Mouse (Mus musculus) embryonic facial prominence, embryonic 14.5 days (tissue): ENCODE data around the gene Prpf40a. TPM values are rescaled to one million over a fixed set of nuclear protein-coding genes. Genes with fewer than 3 reads are reported as not detected.

Experiments
- ATAC-seq: fragments of 200-750 bp; cut with Nextera tagmentation; 2 replicates; pipeline ENCODE4 v1.8.0; 2017; ENCODE audit warnings: low read depth, moderate number of reproducible peaks, moderate TSS enrichment
- DNase-seq: peaks from one replicate; pipeline ENCODE4 v3.0.0-alpha.2; 2015; ENCODE audit warnings: low spot score
- H3K27ac ChIP-seq: fragments of 300-500 bp; sonication (generic); replicated peaks from 2 replicates; pipeline ENCODE4 v1.5.1; 2014; ENCODE audit warnings: low read depth, mild to moderate bottlenecking, low read length, moderate library complexity
- H3K27me3 ChIP-seq: fragments of 300-500 bp; sonication (generic); replicated peaks from 2 replicates; pipeline ENCODE4 v1.6.1; 2014; ENCODE audit warnings: low read length; ENCODE audit not compliant: control insufficient read depth, insufficient read depth
- H3K36me3 ChIP-seq: fragments of 300-500 bp; sonication (generic); 2 replicates; pipeline ENCODE4 v1.6.1; 2014; ENCODE audit warnings: low read length, mixed read lengths; ENCODE audit not compliant: control insufficient read depth, insufficient read depth
- H3K4me1 ChIP-seq: fragments of 300-500 bp; sonication (generic); 2 replicates; pipeline ENCODE4 v1.6.1; 2014; ENCODE audit warnings: antibody characterized with exemption, low read length; ENCODE audit not compliant: control insufficient read depth, insufficient read depth
- H3K4me2 ChIP-seq: fragments of 300-500 bp; sonication (generic); 2 replicates; pipeline ENCODE4 v1.6.1; 2014; ENCODE audit warnings: low read depth, mild to moderate bottlenecking, low read length, moderate library complexity, mixed read lengths
- H3K4me3 ChIP-seq: fragments of 300-500 bp; sonication (generic); 2 replicates; pipeline ENCODE4 v1.5.1; 2014; ENCODE audit warnings: low read depth, mild to moderate bottlenecking, low read length
- H3K9ac ChIP-seq: fragments of 300-500 bp; sonication (generic); 2 replicates; pipeline ENCODE4 v1.6.1; 2014; ENCODE audit warnings: low read depth, mild to moderate bottlenecking, low read length, moderate library complexity, mixed read lengths
- H3K9me3 ChIP-seq: fragments of 300-500 bp; sonication (generic); 2 replicates; pipeline ENCODE4 v1.6.1; 2016; ENCODE audit warnings: low read length; ENCODE audit not compliant: control insufficient read depth
- WGBS: fragments of 180-500 bp; shearing (Covaris S2); extraction: QIAGEN DNeasy Blood & Tissue Kit; methylation state at CpG from one replicate; pipeline ENCODE4 v1.1.7; 2014; 5-methylcytosine and 5-hydroxymethylcytosine counted together
- polyA plus RNA-seq: library from polyadenylated mRNA; unstranded; fragments of >200 nt; fragmentation: Nextera tagmentation; extraction: Ambion mirVana; gene quantifications from 2 replicates; pipeline ENCODE4 v1.2.1, GENCODE M21; 2014

Gene Prpf40a
- 132 and 151 TPM in 2 replicates for polyA plus RNA-seq

DNA sequence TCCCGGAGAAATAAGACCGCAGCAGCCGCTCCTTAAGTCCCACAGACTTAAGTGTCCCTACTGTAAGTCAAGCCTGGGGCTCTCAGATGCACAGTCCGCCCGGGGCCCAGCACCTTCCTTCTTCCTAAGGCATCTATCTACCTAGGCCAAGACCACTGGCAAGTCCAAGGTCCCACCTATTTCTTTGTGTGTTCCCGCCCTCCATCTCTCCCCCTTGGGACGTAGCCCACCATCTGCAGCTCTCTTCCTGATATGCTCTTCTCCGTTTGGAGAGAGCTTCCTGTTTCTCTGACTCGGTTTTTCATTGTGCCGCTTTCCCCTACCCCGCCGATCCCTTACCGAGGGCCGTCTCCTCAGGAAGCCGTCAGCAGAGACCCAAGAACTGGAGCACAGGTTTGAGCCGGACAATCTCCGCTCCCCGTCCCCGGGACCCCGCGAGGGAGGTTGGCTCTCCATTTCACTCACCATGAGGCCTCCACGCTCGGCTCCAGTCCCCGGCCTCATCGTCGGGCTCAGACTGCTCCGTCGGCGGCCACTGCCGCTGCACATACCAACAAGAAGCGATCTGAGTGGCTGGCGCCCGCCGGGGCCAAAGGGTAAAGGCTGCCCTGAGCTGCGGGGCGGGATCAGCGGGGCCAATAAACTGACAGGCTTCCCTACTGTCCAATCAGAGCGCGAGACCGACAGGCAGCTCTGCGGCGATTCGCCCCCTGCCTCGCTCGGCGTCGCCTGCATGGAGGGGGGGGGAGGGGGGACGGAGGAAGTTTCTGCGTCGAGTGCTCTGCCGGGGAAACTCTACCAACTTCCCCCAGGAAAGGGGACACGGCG, at the start of gene Prpf40a:
Gene Prpf40a (minus strand): TSS at position 601 of the 828 bp plus-strand sequence.
- H3K4me2 ChIP-seq: peak within 1 kb of the TSS; percentile 81
- peak within 1 kb of the TSS; percentile 89 for H3K9ac ChIP-seq
- H3K4me3 ChIP-seq: peak within 1 kb of the TSS; percentile 90
- H3K4me1 ChIP-seq: peaks cover 16% of the 10 kb centered on the region
- H3K9me3 ChIP-seq: no peaks in the 10 kb centered on the region
- DNase-seq (peak; percentile 99), ATAC-seq (peak; percentile 97)
- no peaks in the 10 kb centered on the region for H3K27me3 ChIP-seq
- H3K27ac ChIP-seq: peak within 1 kb of the TSS; percentile 96
- WGBS: 0% methylated on average over 45 of the region's 53 CpGs
- peaks cover 33% of the 10 kb centered on the region for H3K36me3 ChIP-seq

- Histone ChIP-seq H3K9ac (no peak overlapping the region), H3K36me3 (peaks cover 17% of the 10 kb centered on the region), H3K27me3 (no peaks in the 10 kb centered on the region), H3K4me1 (no peaks in the 10 kb centered on the region), H3K9me3 (peaks cover 21% of the 10 kb centered on the region), H3K27ac (no peak overlapping the region), H3K4me2 (no peak overlapping the region), H3K4me3 (no peak overlapping the region)
- ATAC-seq (no peak), DNase-seq (no peak)
- 84% methylated on average over 5 of the region's 5 CpGs for WGBS
These were observed 31.2 kb upstream of the Prpf40a start for GRCm38 (mm10) chr2:53222242-53222641.

DNA sequence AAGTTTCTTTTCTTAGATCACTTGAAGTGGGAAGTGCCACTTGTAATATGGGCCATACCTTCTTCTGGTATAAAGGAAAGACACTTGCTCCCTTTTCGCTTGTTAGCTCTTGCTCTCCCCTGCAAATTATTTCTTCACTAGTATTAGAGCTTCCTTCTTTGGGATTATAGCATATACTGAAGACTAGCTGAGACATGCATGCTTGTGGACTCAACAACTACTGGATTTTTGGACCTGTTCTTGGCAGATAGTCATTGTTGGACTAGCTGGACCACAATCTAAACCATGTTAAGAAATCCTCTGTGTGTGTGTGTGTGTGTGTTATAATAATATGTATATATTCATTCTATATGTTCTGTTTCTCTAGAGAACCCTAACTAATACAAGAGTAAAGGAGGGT, 22.4 kb upstream of the Prpf40a start:
- 92% methylated on average over 1 of the region's 1 CpGs for WGBS
- no peak overlapping the region for H3K4me3 ChIP-seq
- H3K27me3 ChIP-seq: no peaks in the 10 kb centered on the region
- ATAC-seq (no peak), DNase-seq (no peak)
- no peak overlapping the region for H3K4me2 ChIP-seq
- peaks cover 62% of the 10 kb centered on the region for H3K36me3 ChIP-seq
- no peaks in the 10 kb centered on the region for H3K4me1 ChIP-seq
- H3K27ac ChIP-seq: no peak overlapping the region
- H3K9ac ChIP-seq: no peak overlapping the region
- no peaks in the 10 kb centered on the region for H3K9me3 ChIP-seq

GRCm38 (mm10) chr2:53206749-53207148, 15.7 kb upstream of the Prpf40a start:
- H3K27ac ChIP-seq: no peak overlapping the region
- no peak overlapping the region for H3K9ac ChIP-seq
- no peaks in the 10 kb centered on the region for H3K4me1 ChIP-seq
- no peaks in the 10 kb centered on the region for H3K9me3 ChIP-seq
- H3K4me2 ChIP-seq: no peak overlapping the region
- DNase-seq (no peak), ATAC-seq (no peak)
- H3K36me3 ChIP-seq: peaks cover 29% of the 10 kb centered on the region
- H3K4me3 ChIP-seq: no peak overlapping the region
- H3K27me3 ChIP-seq: no peaks in the 10 kb centered on the region

DNA sequence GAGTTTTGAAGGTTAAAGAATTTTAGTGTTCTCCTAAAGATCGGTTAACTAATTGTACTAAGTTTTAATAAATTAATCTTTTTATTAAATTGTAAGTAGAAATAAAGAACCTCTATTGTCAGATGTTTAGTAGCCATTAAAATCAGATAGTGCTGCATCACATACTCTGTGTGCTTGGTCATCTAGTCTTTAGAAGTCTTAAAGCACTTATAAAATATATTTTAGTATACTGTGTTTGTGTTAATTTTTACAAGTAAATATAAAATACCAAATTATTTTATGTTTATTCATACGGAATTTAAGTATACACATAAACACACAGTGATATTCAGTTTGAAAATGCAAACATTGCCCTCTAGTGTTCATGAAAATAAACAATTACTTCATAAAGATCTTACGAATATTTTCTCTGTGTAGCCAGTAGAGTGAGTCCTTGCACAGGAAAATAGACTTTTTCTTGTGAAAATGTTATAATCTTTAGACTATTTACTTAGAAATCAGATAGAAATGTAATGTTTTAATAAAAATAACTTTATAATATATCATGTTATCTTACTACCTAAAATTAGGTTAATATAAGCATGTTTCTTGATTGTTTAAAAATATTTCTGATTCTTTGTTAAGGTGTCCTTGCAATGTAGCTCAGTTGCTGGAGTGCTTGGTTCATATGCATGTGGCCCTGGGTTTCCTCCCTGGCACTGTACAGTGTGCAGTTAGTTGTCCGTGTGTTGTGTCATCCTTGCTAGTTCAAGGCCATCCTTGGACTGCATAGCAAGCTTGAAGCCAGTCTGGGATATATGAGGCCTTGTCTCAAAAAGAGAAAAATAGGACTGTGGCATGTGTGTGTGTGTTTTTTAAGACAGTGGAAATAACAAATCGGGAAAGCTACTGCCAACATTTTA, 13.5 kb upstream of the Prpf40a start:
- DNase-seq (peak; percentile 47), ATAC-seq (0 out of 2 replicates have a peak, but pooled peaks have one; percentile 44)
- Histone ChIP-seq H3K36me3 (peaks cover 27% of the 10 kb centered on the region), H3K9ac (no peak overlapping the region), H3K4me2 (no peak overlapping the region), H3K27me3 (no peaks in the 10 kb centered on the region), H3K9me3 (no peaks in the 10 kb centered on the region), H3K4me1 (no peaks in the 10 kb centered on the region), H3K27ac (no peak overlapping the region), H3K4me3 (no peak overlapping the region)
- WGBS: 62% methylated on average over 5 of the region's 5 CpGs

DNA sequence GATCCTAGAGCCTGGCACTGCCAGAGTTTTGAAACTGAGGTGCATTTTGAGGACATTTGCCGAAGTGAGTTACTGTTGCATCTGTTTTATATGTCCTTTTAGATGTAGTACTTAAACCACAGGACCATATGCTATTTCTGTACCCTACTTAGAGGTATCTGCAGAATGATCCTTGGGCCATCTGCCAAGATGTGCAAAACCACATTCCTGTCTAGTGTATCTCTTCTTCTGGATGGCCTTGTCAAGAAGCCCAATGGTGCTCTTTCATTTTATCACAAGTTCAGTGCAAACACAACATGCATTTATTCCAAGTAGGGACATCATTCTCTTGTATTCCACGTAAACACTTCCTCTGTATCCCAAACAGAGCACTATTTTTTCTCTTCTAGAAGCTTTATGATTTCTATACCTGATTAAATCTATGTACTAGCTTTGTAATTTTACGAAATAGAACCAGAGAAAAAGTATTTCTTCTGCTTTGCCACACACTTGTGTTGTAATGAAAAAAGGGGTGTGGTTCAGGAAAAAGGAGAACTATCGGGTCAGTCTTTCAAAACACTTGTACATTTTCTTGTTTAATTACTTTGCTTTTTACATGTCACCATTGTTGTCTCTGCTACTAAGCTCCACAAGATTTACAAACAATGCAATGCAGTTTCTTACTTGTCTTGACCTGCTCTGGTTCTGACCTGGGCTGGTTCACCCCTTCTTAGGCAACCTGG, 9.2 kb upstream of the Prpf40a start:
- WGBS: 82% methylated on average over 4 of the region's 4 CpGs
- no peak for ATAC-seq

DNA sequence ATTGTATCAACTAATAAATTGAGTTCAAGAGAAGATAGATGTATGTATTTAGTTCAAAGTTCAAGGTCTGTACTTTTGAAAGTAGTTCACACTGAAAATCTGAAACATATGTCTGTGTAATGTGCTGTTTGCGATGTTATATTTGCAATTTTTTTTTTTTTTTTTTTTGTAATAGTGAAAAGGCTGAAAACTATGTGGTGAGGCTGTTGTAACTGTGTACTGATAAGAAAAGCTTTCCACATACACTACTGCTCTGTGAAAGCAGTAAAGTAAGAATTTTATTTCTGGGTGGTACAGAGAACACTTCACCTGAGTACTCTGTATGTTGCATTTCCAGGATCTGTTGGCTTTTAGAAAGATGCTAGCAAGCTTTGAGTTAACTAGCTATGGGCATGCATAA, 8.1 kb upstream of the Prpf40a start:
- DNase-seq: no peak
- Histone ChIP-seq H3K27me3 (no peaks in the 10 kb centered on the region), H3K4me3 (no peak overlapping the region), H3K9me3 (no peaks in the 10 kb centered on the region), H3K4me2 (no peak overlapping the region), H3K4me1 (no peaks in the 10 kb centered on the region), H3K9ac (no peak overlapping the region), H3K27ac (no peak overlapping the region), H3K36me3 (peaks cover 53% of the 10 kb centered on the region)
- WGBS: 67% methylated on average over 1 of the region's 1 CpGs
- ATAC-seq: no peak

More for the DNA sequence above, 9.2 kb upstream of the Prpf40a start:
- Histone ChIP-seq H3K27me3 (no peaks in the 10 kb centered on the region), H3K9ac (no peak overlapping the region), H3K27ac (no peak overlapping the region), H3K4me1 (no peaks in the 10 kb centered on the region), H3K9me3 (no peaks in the 10 kb centered on the region), H3K36me3 (peaks cover 49% of the 10 kb centered on the region), H3K4me3 (no peak overlapping the region), H3K4me2 (no peak overlapping the region)
- no peak for DNase-seq

DNA sequence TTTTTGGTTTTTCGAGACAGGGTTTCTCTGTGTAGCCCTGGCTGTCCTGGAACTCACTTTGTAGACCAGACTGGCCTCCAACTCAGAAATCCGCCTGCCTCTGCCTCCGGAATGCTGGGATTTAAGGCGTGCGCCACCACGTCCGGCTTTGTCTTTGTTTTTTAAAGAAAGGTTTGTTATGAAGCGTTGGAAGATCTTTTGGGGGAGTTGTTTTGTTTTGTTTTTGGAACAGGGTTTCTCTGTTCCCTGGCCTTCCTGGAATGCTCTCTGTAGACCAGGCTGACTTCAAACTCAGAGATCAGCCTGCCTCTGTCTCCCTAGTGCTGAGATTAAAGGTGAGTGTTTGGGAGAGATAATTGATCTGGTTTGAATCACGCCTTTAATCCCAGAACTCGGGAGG, 5.3 kb upstream of the Prpf40a start:
- no peak for DNase-seq
- Histone ChIP-seq H3K9ac (no peak overlapping the region), H3K9me3 (no peaks in the 10 kb centered on the region), H3K27me3 (no peaks in the 10 kb centered on the region), H3K36me3 (peaks cover 46% of the 10 kb centered on the region), H3K4me1 (peaks cover 10% of the 10 kb centered on the region), H3K4me2 (no peak overlapping the region), H3K27ac (no peak overlapping the region), H3K4me3 (no peak overlapping the region)
- WGBS: 94% methylated on average over 10 of the region's 10 CpGs
- no peak for ATAC-seq
